Mouse (Mus musculus): Measurements from ENCODE around the gene Srgap3.

The Srgap3 gene

DNA sequence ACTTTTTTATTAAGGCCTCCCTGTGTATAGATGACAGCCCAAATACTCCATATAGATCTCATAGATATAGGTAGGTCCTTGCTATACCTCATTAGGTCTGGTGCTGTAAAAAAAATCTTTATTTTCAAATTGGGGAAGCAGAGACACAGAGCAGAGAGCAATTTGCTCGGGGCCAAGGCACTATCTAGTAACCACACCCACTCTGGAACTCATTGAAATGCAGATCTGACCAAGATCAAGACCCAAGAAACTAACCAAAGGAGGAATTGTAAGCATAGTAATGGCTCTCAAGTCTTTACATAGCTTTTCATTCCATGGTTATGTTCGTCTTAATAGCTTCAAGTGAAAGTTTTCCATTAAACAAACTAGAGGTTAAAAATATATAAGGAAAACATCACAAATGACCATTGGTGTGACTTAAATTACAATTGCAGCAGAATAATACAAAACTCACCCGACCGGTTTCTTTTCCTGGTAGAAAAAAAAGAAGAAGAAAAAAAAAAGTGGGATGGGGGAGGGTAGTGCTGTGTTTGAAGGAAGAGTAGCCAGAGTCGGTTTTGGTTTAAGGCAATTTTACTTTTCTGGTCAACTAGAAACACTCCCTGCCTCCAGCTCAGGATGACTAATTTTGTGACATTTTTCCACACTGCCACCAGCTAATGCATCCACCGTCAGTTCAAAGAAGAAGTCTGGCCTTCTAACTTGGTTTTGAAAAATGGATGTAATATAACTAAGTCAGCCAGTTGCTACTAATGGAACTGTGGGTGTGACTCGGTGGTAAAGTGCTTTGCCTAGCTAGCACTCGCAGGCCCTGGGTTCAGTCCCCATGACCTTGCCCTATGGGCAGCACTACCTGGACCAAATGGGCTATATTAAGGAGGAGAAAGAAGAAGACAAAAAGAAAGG, 3.4 kb upstream of the Srgap3 start:
- no peak for DNase-seq (ENCODE audit: low spot score in 2 of 2)

DNA sequence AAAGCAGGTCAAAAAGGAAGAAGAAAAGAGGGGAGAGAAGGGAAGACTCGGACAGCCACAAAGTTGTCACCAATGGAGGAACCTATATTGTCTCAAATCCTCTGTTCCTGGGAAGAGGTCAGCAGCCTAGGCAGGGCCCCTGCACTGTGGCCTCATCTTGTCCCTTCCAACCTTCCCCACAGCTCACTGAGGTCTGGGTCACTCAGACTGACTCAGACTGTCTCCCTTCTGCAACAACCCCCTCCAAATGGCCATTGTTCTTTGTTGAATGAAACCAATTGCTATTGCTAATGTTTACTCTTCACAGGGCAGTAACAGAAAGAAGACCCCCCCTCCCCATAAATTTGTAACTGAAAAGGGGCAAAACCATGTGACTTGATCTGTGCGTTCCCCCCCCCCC, 2.2 kb upstream of the Srgap3 start:
- no peak for DNase-seq (ENCODE audit: low spot score in 2 of 2)

DNA sequence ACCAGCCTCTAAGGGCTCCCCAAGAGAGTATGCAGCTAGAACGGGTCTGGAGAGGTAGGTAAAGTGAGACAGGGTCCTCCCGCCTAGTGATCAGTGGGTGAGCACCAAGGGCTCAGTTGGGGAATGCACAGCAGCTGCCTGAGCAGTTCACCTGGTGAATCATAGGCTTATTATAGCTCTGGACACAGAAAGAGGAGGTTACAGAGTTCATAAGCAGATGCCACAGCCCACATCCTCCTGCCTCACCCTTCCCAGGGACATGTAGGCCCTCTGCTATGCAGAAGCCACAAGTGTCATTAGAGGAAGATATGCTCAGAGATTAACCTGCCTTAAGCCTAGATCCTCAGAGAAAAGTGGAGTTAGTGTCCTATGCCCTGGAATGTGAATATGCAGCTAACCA, 1.4 kb upstream of the Srgap3 start:
- no peak for DNase-seq (ENCODE audit: low spot score in 2 of 2)

DNA sequence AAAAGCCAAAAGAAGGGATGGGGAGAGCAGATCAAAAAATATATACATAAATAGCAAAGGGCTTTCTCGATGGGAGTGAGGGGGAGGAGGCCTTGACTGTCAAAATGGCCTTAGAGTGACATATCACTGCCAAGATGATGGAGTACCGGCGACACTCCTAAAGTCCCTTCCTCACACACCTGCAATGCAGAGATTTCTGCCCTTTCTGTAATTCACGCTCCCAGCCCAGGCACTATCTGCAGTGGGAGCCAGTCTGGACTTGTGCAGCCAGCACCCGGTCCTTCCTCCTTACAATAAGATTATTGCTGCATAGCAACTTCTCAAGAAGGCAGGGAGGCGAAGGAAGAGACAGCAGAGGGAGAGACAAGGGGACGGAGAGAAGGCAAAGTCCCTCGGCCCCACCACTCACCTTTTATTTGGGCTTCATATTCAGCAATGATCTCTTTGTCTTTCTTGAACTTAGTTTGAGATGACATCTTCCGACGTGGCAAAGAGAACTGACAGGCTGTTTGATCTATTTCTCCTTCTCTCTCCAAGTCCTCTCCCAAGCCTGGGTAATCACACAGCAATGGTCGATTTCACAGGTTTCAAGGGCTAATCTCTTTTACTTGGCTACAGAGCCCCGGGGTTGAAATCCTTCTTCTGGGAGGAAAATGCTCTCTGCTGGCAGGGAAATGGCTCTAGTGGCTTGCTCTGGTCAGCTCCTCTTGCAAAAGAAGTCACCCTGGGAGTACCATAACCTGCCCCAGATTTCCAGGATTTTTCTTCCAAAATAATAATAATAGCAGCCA, 850 bp downstream of the Srgap3 start:
- no peak for DNase-seq (ENCODE audit: low spot score in 2 of 2)

DNA sequence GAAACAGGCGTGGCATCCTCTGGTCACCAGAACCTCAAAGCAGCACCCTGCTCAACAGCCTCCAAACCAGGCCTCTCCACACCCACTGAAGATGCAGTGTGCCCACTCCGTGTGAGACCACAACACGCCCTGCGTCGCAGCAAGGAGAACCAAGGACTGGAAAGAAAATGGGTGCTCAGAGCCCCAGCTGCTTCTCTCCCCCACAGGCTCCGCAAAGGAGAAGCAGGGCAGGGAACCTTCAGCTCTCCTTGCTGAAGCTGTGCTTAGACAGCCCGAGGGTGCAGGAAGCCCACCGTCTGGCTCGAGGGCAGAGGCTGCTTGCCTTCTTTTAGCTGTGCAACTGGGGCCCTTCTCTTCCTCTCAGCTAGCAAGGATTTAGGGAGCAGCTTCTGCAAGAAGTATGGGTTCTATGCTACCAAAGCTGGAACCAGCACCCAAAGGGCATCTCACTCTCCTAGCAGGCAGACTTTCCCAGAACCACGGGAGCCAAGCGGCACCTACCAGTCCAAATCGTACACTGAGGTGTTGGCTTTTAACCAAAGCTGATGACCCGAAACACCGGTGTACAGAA, 1.8 kb downstream of the Srgap3 start:
- no peak for DNase-seq (ENCODE audit: low spot score in 2 of 2)

DNA sequence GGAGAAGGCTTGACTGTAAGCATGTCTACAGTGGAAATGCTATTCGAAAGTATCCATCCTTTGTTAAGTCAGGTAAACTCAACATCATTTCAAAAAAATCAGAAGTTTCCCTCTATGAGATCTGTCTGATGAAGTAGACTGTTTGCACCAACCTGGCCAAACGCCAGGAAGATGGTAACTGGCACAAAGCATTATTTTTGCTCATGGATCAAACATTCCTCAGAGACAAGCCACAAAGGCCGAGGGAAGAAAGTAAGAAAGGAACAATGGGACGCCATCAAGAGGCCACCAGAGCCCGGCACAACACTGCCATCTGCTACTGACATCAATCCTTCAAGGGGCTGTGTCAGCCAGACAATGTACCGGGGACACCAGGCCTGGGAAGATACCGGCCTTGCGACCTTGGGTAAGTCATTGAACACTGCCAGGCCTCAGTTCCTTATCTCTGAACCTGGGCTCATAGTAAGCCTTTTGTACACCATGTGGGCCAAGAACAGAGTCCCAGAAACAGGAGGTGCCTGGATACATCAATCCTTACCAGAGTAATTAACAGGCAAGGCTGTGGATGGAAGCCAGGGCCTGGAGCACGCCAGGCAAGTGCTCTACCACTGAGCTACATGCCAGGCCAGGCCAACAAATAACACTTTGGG, 3.3 kb downstream of the Srgap3 start:
- DNase-seq (ENCODE audit: low spot score in 2 of 2): no peak

DNA sequence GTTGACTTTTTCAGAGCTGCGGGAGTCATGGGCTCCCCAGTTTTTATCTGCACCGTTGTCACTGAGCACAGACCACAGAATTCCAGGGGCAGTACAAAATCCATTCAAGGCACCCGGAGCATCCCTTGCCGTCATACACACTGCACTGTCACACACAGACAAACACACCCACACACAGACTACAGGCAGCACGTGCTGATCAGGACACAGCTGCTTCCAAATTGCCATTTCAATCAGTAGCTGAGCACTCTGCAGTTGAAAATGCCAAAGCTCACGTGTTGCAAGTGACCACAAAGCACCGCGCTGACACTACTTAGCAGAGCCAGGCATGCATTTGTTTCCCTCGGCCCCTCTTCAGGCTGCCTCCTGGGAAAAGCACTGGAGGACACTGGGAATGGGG, 7.8 kb downstream of the Srgap3 start:
- no peak for DNase-seq (ENCODE audit: low spot score in 2 of 2)

DNA sequence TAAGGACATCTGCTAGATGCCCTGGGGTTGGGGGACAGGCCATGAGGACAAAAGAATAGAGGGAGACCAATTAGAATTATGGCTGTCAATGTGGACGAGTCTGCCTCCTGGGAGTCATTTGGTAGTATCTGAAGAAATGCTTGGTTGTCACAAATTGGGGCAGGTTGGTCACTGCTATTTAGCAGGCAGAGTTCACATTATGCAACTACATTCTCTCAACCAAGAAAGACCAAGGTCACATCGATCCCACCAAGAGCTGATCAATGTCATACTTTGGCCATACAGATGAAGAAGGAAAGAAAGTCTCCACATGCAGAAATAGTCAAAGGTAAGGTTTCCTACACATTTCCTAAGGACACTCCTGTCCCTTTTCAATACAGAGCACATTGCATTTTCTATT, 9.3 kb downstream of the Srgap3 start:
- no peak for DNase-seq (ENCODE audit: low spot score in 2 of 2)

DNA sequence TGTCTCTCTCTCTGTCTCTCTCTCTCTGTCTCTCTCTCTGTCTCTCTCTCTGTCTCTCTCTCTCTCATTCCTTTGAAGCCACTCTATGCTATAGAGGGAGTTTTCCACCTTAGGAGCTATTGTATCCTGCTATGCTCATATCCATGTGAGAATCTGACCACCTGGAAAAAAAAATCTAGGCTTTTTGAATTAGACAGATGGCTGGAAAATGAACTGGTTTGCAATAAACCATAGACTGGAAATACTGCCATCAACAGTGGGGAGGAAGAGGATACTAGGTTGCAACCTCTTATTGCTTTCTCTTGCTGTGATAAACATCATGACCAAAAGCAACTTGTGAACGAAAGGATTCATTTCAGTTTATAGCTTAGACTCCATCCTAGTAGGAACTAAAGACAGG, 12.6 kb downstream of the Srgap3 start:
- DNase-seq (ENCODE audit: low spot score in 2 of 2): no peak

DNA sequence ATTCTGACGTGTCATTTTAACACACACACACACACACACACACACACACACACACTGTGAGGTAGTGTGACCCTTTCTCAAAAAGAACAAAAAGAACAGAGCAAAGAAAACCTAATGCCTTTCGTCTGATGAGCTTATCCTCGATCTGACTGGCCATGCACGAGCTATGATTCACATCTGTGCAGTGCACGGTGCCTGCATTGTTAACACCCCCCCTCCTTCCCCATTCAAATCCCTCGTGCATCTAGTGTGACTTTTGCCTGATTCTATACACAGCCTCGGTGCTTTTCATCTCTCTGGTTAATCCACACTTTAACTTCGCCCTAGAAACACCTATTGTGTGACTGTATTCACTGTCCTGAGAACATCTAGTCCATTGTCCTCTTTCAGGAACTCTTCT, 14.5 kb downstream of the Srgap3 start:
- DNase-seq (ENCODE audit: low spot score in 2 of 2): no peak

DNA sequence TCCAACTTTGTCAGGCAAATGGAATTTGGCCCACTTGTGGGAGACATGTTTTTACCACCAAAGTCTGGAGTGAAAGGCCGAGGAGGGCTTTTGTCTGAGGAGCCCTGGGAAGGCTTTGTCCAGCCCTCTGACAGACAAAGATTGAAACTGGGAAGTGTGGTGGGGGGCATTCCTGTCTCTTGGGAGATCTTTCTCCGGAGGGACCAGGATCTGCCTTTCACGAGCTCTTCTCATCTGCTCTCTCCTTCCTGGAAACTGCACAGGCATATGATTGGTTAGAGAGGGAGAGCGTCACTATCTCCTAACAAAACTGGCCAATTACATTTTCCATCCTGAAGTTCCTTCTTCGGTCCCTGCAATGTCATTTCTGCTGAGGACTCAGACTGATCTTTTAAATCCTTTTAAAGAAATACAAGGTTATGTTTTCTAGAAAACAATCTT, 17.0 kb downstream of the Srgap3 start:
- DNase-seq (ENCODE audit: low spot score in 2 of 2): no peak

DNA sequence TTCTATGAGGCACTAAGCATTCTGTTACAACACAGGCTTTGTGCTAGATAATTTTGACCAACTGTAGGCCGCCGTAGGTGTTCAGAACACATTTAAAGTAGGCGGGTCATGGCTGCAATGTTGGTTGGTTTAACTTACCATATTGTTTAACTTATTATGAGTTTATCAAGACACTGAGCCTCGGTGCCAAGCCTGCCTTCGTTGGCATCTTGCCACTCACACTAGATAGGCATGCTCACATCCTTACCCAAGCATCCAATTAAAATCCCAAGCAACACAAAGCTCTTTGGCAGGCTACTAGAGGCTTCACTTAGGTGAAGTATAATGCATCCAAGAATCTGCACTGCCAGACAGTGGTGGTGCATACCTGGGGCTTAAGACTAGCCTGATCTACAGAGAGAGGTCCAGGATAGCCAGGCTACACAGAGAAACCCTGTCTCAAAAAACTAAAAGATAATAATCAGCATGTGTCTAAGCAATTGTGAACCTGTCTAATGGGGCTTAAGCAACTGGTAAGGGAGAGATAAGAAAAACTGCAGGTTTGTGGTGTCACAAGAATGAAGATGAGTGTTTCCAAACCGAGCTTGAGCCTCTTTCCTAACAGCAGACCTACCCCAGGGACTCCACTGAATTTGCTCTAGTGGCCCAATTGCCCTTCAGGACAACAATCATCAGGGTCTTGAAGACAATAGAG, 17.6 kb downstream of the Srgap3 start:
- DNase-seq (ENCODE audit: low spot score in 2 of 2): peak in 1 of 2 experiments; percentile 73

DNA sequence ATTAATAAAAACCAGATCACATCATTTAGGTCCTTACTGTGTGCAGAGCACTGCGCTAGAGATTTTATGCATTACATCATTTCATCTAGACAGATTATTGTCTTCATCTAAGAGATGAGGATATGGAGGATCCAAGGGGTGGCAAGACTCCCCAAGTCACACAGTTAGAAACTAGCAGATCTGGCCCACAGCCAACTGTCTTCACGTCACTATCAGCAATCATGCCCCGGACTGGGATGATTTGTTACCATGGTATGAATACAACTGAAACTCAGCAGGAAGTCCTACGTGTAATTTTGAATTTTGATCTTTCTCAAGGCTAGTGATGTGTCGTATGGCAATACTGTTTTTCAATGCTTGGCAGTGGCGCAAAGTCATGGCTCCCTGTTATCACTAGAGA, 18.2 kb downstream of the Srgap3 start:
- DNase-seq (ENCODE audit: low spot score in 2 of 2): no peak

DNA sequence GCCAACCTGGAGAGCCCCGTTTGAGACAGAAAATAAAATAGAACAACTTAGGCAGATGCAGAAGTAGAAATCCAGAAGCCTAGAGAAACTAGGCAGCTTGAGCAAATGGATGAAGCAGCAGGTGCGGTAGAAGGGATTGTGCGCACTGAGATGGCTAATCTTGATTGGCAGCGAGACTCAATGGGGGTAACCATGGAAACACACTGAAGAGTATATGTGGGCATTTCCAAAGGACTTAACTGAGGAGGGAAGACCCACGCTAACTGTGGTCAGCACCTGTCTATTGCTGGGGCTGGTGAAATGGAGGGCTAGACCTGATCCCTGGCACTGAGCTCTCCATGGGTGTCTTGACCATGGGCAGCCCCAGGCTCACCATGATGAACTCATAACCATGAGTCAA, 19.7 kb downstream of the Srgap3 start:
- no peak for DNase-seq (ENCODE audit: low spot score in 2 of 2)

DNA sequence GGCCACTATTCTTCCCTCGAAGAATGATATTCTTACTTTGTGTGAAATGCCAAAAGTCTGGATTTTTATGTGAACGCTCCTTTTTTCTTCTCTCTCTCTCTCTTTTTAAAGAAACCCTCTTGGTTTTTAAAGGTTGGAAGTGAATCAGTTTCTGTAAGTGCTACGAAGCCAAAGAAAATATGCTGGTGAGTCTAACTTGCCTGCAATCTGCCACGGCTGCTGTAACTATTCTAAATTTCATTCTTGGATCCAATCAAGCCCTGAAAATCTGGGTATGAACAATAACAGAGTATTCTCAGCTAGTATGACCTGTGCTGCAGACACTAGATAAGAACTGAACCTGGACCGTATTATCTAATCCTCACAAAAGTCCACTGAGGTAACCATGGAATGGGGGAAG, 21.1 kb downstream of the Srgap3 start:
- DNase-seq (ENCODE audit: low spot score in 2 of 2): no peak

DNA sequence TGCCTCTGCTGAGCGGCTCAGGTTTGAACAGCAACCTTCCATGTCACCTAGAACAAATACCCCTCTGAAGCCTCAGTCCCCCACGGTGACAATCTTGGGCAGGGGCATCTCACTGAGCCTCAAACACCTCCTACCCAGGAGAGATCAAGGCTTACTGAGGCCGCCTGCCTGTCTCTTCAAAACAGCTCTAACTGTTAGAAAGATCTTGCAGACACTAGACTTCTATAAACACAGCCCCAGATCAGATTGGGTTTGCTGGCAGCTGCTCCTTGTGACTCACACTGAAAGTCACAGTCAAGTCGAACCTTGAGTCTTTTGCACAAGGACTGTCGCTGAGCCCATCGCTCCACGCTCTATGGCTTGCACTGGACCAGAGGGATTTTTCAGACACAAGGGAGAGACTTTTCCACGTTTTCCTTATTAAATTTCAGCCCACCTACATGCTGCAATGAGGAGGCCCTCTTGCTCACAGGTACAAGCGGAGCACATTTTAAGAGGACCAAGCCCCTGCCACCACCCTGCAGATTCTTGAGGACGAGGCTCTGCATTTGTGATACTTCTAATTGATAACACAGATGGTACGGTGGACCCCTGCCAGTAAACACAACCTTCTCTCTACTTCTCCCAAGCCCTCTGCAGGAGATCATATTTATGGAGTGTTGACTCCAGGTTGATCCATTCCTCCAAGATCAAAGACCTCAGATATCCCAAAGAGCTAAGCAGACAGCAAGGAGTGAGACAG, 21.7 kb downstream of the Srgap3 start:
- peak in 1 of 2 experiments; percentile 68 for DNase-seq (ENCODE audit: low spot score in 2 of 2)

DNA sequence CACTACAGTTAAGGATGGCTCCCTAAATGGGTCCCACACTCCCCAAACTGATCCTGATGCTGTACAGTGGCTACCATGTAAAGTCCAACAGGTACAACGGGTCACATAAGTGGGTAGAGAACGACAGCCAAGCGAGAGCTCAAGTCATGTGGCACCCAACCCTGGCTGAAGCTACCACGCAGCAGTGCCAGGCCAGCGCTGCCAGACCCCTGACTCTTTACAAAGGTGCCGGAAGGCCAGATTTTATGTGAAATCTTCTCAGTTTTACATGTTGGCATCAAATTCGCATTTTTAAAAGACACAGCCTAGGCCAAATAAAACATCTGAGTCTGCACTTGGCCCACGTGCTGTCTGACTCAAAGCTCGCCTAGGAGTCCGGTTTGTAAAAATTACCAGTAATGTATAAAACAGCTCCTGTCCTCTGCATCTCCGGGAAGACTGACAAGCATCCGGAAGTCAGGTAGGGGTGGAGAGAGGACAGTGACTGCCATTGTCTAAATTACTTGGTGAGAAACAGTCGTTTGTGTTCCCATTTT, 22.4 kb downstream of the Srgap3 start:
- DNase-seq (ENCODE audit: low spot score in 2 of 2): no peak

DNA sequence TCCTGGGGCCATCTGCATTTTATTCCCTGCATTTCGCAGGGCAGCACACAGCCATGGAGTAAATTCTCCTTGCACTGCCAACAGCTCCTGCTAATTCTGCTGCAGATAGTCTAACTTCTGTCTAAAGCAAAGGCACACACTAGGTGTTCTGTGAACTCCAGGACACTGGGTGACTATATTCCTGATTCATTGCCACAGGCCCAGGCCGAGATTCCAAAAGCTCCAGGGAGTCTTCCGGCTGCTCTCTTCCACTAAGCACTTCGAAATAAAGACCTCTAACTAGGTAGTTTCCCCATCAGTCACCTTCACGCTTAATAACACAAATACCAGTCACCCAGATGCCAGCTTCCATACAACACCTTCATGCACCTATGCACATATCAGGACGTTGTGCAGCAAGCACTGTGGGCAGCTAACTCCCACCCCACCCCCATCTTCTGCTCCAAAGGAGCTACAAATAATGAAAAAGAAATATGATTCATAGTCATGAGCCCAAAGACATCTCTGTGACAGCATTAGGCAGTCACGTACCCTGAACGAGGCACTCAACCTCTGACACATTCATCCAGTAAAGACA, 26.4 kb downstream of the Srgap3 start:
- no peak for DNase-seq (ENCODE audit: low spot score in 2 of 2)

DNA sequence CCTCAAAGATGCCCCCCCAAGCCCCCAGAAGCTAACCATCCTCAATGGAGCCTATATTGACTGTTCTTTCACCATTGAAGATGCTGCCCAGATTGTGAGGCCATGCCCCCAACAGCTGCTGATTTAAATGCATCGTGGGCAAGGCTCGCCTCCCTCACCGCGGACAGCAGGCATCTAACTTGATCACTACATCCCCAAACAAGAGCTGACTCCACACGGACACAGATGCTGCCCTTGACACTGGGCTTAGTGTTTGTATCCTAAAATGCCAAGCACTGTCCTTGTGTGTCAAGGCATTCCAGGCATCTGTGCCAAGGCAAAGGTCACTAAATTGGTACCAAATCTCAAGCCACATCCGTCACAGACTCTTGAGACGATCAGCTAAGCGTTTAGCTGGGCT, 29.3 kb downstream of the Srgap3 start:
- no peak for DNase-seq (ENCODE audit: low spot score in 2 of 2)

DNA sequence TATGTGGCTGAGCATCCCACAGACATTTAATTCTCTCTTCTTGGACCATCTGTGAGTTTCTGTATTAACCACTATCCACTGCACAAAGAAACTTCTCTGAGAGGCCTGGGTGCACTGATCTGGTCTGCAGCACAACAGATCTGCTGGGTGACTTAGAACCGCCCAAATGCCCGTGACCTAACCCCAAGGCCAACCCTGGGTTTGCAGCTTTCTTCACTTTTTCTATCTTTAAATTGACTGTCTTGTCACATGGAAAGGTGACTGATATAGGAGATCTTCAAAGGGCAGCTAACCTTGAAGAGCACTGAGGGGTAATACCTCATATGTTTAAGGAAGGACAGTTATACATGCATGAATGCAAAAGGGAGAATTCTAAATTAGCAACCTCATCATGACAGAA, 30.8 kb downstream of the Srgap3 start:
- no peak for DNase-seq (ENCODE audit: low spot score in 2 of 2)

All from left cerebral cortex, adult 9 months (tissue).